Mouse (Mus musculus) cerebral cortex, adult 2 months (tissue): ENCODE measurements around the gene Mad1l1.

Experiments used
- WGBS: fragments of 180-500 bp; shearing (Covaris S2); methylation state at CpG from one replicate; pipeline ENCODE4 v1.1.7; 2018; 5-methylcytosine and 5-hydroxymethylcytosine counted together

The Mad1l1 gene

GRCm38 (mm10) chr5:140331615-140332512 is 10.5 kb upstream of the Mad1l1 start, which contains the start of gene Mrm2:
Gene Mrm2 (minus strand): TSS chr5:140331898.
- WGBS = 2% methylated on average over 39 of the region's 39 CpGs

GRCm38 (mm10) chr5:140324058-140324457 is 2.7 kb upstream of the Mad1l1 start:
- 94% methylated on average over 5 of the region's 5 CpGs for WGBS

DNA sequence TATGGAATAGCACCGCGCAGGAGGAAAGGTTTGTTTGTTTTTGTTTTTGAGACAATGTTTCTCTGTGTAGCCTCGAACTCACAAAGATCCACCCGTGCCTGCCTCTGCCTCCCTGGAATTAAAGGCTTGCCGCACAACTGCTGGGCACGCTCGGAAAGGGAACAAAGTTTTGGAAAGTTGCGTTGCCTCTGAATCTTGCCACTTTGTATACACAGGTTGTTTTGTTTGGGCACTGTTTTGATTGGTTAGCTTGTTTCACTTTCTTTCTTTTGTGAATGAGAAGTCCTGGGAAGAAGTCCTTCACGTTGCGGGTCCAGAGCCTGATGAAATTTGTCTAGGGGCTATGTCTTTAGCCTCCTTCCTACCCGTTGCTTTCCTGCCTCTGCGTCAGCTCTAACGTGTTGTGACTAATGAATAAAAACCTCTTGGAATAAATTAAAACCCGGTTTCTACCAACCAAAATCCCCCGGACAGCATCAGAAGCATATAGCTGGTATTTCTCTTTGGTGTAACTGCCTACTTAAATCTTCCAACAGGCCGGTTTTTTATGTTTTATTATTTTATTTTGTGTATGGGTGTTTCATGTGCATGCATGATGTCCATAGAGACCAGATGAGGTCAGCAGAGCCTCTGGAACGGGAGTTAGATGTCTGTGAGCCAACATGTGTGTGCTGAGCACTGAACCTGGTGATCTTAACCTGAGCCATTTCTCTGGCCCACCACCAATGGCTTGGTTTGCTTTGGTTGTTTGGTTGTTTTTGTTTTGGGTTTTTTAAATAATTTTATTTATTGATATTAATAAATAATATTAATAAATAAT is 614 bp upstream of the Mad1l1 start:
- WGBS = under 1% methylated on average over 17 of the region's 17 CpGs

DNA sequence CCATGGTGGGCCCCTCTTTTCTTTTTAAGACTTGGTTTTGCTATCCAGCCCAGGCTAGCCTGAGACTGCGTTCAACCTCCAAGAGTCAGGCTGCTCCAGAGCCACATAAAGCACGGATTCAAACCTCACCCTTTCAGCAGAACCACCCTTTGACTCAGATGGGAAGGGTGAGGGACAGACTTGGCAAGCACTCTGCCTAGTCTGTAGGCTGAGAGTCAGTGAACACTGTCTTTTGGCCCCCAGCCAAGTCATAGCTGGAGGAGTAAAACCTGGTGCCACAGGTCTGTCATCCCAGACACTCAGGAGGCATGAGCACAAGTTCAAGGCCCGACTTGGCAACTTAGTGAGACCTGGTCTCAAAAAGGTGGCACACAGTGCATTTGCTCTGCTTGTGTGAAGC is 4.6 kb downstream of the Mad1l1 start:
- 84% methylated on average over 3 of the region's 3 CpGs for WGBS

GRCm38 (mm10) chr5:140307602-140308001 is 13.8 kb downstream of the Mad1l1 start:
- WGBS = 89% methylated on average over 14 of the region's 14 CpGs

DNA sequence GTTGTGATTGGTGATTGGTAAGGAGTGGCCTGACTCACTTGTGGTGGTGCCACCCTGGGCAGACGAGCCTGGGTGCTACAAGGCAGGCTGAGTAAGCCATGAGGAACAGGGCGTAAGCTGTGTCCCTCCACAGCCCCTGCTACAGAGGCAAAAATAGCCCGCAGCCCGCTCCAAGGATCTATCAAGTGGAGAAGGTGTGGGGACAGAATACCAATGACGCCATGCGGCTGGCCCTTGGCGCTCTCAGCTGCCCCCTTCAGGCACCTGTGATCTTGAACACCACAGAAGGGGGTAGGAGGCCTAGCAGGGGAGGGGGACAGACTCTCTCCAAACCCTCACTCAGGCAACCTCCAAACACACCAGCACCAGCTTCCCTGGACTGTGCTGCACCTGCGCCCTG is 15.3 kb downstream of the Mad1l1 start:
- 72% methylated on average over 8 of the region's 8 CpGs for WGBS

GRCm38 (mm10) chr5:140298291-140298690 is 23.1 kb downstream of the Mad1l1 start:
- 79% methylated on average over 4 of the region's 4 CpGs for WGBS

DNA sequence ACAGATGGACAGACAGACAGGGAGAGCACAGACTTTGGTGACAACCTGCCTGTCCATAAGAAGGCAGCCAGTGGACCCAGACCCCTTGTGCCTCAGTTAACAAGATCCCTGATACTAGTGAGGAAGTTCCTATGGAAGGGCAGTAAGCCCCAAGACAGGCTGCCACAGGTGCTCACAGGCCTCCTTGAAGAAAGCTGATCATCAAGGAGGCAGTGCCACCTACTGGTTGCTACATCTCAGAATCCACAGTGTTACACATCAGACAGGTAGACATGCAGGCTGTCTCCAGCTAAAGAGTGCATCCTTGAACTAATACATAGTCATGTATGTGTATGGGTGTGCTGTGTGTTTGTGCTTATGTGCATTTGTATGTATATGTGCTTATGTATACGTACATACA is 29.2 kb downstream of the Mad1l1 start:
- 97% methylated on average over 1 of the region's 1 CpGs for WGBS

- 97% methylated on average over 2 of the region's 2 CpGs for WGBS
Observed at GRCm38 (mm10) chr5:140289161-140289560, 32.2 kb downstream of the Mad1l1 start.

DNA sequence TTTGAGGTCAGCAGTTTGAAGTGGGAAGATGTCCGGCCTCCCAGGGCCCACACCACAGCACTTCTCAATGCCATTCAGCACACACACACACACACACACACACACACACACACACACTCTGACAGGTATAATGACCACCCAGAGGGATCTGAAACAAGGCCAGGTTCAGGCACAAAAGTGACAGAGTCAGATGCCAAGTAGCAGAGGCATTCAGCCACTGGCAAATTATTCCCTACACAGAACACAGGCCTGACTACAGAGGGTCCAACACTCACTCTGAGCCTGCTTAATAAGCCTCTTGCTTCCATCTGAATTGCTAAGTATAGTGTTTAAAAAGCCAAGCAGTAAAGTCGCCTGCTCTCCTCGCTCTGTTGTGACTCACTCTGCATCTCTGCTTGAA is 33.1 kb downstream of the Mad1l1 start:
- WGBS = 66% methylated on average over 3 of the region's 3 CpGs

GRCm38 (mm10) chr5:140284761-140285160 is 36.6 kb downstream of the Mad1l1 start:
- WGBS = 80% methylated on average over 2 of the region's 2 CpGs

GRCm38 (mm10) chr5:140284011-140284410 is 37.3 kb downstream of the Mad1l1 start:
- WGBS = 94% methylated on average over 2 of the region's 2 CpGs

GRCm38 (mm10) chr5:140282900-140283299 is 38.5 kb downstream of the Mad1l1 start:
- WGBS = 98% methylated on average over 3 of the region's 3 CpGs

DNA sequence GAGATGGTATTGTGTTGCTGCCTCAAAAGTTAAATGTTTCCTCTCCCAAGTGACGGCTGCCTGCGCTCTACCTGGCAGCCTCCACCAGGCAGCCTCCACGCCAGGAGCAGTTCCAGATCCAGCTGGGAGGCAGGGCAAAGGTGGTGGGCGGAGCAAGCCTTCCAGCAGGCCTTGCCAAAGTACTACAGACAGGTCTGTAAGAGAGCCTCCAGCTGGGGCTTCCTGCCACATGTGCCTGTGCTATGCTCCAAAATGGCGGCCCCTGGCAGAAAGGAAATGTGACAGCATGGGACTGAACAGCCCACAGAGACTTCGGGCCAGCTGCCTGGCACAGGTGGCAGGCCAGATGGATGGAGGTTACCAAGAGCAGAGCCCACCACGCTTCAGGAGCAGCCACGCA is 39.0 kb downstream of the Mad1l1 start:
- 79% methylated on average over 8 of the region's 8 CpGs for WGBS

DNA sequence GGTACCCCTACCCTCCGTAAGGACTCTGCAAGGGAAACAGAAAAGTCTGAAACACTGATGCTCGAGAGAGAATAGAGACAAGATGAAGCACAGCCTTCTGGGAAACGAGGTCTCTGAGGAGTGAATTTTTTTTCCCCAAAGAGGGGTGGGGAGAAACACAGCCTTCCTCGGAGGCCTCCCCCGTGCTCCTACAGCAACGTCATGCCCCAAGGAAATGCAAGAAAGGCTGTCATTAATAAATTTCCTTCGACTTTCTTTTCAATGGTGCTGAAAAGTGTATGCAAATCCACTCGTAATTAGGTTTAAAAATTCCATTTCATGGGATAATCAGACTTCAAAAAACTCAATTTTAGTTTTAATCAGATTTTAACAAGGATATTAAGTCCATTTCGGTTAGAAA is 41.1 kb downstream of the Mad1l1 start:
- 80% methylated on average over 9 of the region's 9 CpGs for WGBS

DNA sequence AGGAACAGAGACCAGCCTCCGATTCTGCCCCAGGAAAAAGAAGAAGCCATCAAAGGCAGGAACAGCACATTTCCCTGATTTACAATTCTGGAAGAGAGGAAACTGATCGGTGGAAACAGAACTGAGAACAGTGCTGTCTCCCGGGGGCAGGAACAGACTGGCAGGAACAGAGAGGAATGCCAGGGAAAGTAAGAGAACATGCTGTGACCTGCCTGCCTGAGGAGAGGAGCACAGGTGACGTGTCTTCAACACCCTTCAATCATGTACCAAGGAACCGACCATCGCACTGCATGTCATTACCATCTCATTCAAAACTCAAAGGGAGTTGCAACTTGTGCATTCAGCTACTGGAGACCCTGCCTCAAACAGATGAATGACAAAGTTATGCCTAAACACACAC is 44.6 kb downstream of the Mad1l1 start:
- WGBS = 77% methylated on average over 6 of the region's 6 CpGs

DNA sequence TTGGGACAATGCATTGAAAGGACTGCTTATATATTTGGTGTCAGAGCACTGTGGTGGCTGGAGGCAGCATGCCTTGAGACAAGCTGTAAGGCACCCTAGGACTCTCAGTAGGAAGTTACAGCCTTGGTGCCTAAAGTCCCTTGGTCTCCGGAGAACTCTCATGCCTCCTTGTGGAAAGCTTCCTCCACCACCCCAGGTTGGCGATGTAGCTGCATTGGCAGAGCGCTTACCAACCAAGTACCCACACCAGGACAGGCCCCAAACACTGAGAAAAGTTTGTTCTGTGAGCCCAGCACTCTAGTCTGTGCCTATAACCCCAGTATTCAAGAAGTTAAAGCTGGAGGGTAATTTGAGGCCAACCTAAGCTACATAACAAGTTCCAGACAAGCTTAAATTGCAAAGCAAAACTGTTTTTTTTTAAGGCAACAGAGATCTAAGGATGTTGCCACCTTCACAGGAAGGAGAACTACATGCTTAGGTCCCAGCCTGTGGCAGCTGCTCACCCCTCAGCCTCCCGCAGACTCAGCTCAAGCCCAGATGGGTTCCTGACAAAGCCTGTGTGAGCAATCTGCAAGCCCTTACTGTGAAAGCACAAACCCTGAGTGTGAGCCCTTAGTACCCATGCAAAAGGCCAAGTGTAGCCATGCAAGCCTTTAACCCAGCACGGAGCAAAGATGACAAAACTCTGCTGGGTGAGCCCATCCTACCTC is 50.2 kb downstream of the Mad1l1 start:
- 86% methylated on average over 5 of the region's 5 CpGs for WGBS

GRCm38 (mm10) chr5:140268396-140268795 is 53.0 kb downstream of the Mad1l1 start:
- WGBS = 78% methylated on average over 4 of the region's 4 CpGs

- WGBS = 92% methylated on average over 2 of the region's 2 CpGs
Observed at GRCm38 (mm10) chr5:140267061-140267460, 54.3 kb downstream of the Mad1l1 start.

GRCm38 (mm10) chr5:140264825-140265575 is 56.4 kb downstream of the Mad1l1 start:
- 78% methylated on average over 5 of the region's 5 CpGs for WGBS
